Mouse (Mus musculus): ENCODE results near the gene H2-Q6.
"Not testable (repeated sequence)": the region's sequence is repeated elsewhere in the genome, so short reads cannot be mapped to it uniquely, and the experiment has no call there.

- TF ChIP-seq CTCF (IDR thresholded peaks at IDR 0.05; ENCODE audit: borderline replicate concordance, extremely low read depth, insufficient read depth, insufficient read length); POLR2A (IDR thresholded peaks at IDR 0.05; ENCODE audit: borderline replicate concordance, extremely low read depth, insufficient read depth, insufficient read length, poor library complexity, severe bottlenecking): not testable (repeated sequence)
Measured at GRCm38 (mm10) chr17:35439295-35439747, 14.7 kb downstream of the H2-Q6 start.

All from brain, embryonic 14.5 days (tissue).